Mouse (Mus musculus) C2C12 (cell line): ENCODE measurements around the gene Plrg1.

Experiments used
- CEBPB ChIP-seq: IDR thresholded peaks from one replicate; pipeline ENCODE4 v1.6.1; 2011; ENCODE audit warnings: low read depth, mild to moderate bottlenecking, control low read depth, moderate library complexity
- CTCF ChIP-seq: IDR thresholded peaks from one replicate; pipeline ENCODE4 v1.5.1; 2011; ENCODE audit not compliant: control insufficient read depth, insufficient read depth, insufficient read length
- FOSL1 ChIP-seq: IDR thresholded peaks from one replicate; pipeline ENCODE4 v1.8.0; 2011; ENCODE audit warnings: mild to moderate bottlenecking, low read length; ENCODE audit not compliant: poor library complexity, insufficient read depth, severe bottlenecking
- MAX ChIP-seq: IDR thresholded peaks from one replicate; pipeline ENCODE4 v1.6.1; 2011; ENCODE audit warnings: mild to moderate bottlenecking, control low read depth
- MYOD1 ChIP-seq: IDR thresholded peaks from one replicate; pipeline ENCODE4 v1.6.1; 2011; ENCODE audit warnings: low read depth; ENCODE audit not compliant: control insufficient read depth, insufficient read length
- MYOG ChIP-seq: IDR thresholded peaks from one replicate; pipeline ENCODE4 v1.6.1; 2011; ENCODE audit not compliant: control insufficient read depth, insufficient read length; ENCODE audit errors: extremely low read depth
- USF1 ChIP-seq: IDR thresholded peaks from one replicate; pipeline ENCODE4 v1.6.1; 2011; ENCODE audit warnings: low read depth, mild to moderate bottlenecking, control low read depth, moderate library complexity

DNA sequence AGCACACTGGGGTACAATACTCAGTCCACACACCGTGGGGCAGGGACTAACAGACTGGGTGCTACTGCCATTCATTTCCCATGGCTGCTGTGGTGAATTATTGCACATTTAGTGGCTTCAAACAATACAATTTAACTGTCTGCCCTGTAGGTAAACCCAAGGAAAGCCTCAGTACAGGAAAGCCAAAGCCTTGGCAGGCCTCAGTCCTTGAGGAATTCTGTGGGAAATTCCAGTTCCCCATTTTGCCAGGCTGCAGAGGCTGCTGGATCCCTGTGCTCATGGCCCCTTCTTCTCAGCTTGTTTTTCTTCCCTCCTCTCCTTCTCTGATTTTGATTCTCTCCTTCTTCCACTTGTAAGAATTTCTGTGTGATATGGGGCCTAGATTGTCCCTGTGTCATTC, 59.6 kb downstream of the Plrg1 start:
- no peak for TF ChIP-seq CTCF
- TF ChIP-seq CEBPB: no peak
- TF ChIP-seq MYOG: no peak
- TF ChIP-seq MAX: no peak
- no peak for TF ChIP-seq MYOD1
- TF ChIP-seq USF1: no peak
- TF ChIP-seq FOSL1: no peak
